Mouse (Mus musculus) embryo, embryonic 10.5 days (tissue): ENCODE measurements around the gene Ctc1.
"Not testable (repeated sequence)": the region's sequence is repeated elsewhere in the genome, so short reads cannot be mapped to it uniquely, and the experiment has no call there.

Experiments
- DNase-seq: peaks from one replicate; pipeline ENCODE4 v3.0.0-alpha.2; 2015; ENCODE audit warnings: low spot score

Ctc1 gene

GRCm38 (mm10) chr11:69015644-69016441, at the start of gene Ctc1:
Gene Ctc1 (plus strand): TSS chr11:69015911.
- DNase-seq = peak; percentile 97

GRCm38 (mm10) chr11:68966554-68966953, 49.2 kb upstream of the Ctc1 start:
- DNase-seq = no peak

- peak; percentile 94 for DNase-seq
Measured at GRCm38 (mm10) chr11:68967337-68968282, 48.1 kb upstream of the Ctc1 start, which contains the start of gene Slc25a35. Gene Slc25a35 (plus strand): TSS chr11:68968131.

- no peak for DNase-seq
Measured at GRCm38 (mm10) chr11:68968752-68969151, 47.0 kb upstream of the Ctc1 start.

- no peak for DNase-seq
Measured at GRCm38 (mm10) chr11:68970232-68970631, 45.5 kb upstream of the Ctc1 start.

- DNase-seq = peak; percentile 95
Measured at GRCm38 (mm10) chr11:68973250-68974058, 42.3 kb upstream of the Ctc1 start.

GRCm38 (mm10) chr11:68974059-68974450, 41.7 kb upstream of the Ctc1 start:
- no peak for DNase-seq

- no peak for DNase-seq
Measured at GRCm38 (mm10) chr11:68975085-68975484, 40.6 kb upstream of the Ctc1 start, which contains the start of gene Rangrf. Gene Rangrf (minus strand): TSS chr11:68975185.

- DNase-seq = no peak
Measured at GRCm38 (mm10) chr11:68975601-68976000, 40.1 kb upstream of the Ctc1 start.

GRCm38 (mm10) chr11:68979320-68979733, 36.4 kb upstream of the Ctc1 start:
- DNase-seq = no peak

GRCm38 (mm10) chr11:68980919-68981318, 34.8 kb upstream of the Ctc1 start:
- no peak for DNase-seq

- peak; percentile 88 for DNase-seq
Measured at GRCm38 (mm10) chr11:68982639-68983369, 32.9 kb upstream of the Ctc1 start.

GRCm38 (mm10) chr11:68987365-68987882, 28.3 kb upstream of the Ctc1 start:
- DNase-seq = no peak

- DNase-seq = no peak
Measured at GRCm38 (mm10) chr11:68988341-68988740, 27.4 kb upstream of the Ctc1 start.

- DNase-seq = no peak
Measured at GRCm38 (mm10) chr11:68993122-68993521, 22.6 kb upstream of the Ctc1 start.

GRCm38 (mm10) chr11:68994377-68994776, 21.3 kb upstream of the Ctc1 start:
- no peak for DNase-seq

GRCm38 (mm10) chr11:68997080-68997479, 18.6 kb upstream of the Ctc1 start:
- no peak for DNase-seq

GRCm38 (mm10) chr11:69002782-69003181, 12.9 kb upstream of the Ctc1 start:
- not testable (repeated sequence) for DNase-seq

GRCm38 (mm10) chr11:69003592-69003991, 12.1 kb upstream of the Ctc1 start:
- peak; percentile 36 for DNase-seq

GRCm38 (mm10) chr11:69005193-69005592, 10.5 kb upstream of the Ctc1 start:
- no peak for DNase-seq

GRCm38 (mm10) chr11:69006575-69006974, 9.1 kb upstream of the Ctc1 start:
- DNase-seq = not testable (repeated sequence)
